Mouse (Mus musculus): Measurements from ENCODE around the gene Mapk7.

DNA sequence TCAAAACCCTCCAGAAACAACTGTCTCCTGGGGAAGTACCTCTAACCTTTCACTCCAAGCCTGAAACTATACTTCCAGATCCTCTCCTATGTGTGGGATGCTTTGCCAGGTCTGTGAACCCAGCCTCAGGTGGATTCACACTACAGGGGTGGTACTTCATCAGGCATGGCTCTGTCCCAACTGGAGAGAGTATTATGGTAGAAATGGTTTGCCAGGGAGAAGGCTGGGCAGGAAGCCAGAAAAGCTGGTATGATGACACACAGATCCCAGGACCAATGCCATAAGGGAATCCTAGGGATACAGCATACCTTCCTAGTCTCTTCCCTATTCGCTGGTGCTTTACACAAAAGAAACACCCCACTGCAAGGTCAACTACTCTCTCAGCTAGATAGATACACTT is 32.7 kb upstream of the Mapk7 start:
- TF ChIP-seq POLR2A (IDR thresholded peaks at IDR 0.05; ENCODE audit: low read depth, low read length) (no peak), CTCF (IDR thresholded peaks at IDR 0.05; ENCODE audit: extremely low read depth, insufficient read length, insufficient replicate concordance, low read depth, low read length) (no peak)

Measured in small intestine, adult 2 months (tissue).